Mouse (Mus musculus): ENCODE data around the gene Nfe2l3. TPM values are rescaled to one million over a fixed set of nuclear protein-coding genes. Genes with fewer than 3 reads are reported as not detected.

Nfe2l3 gene
- total RNA-seq, 2 experiments from 2014 or later = 18.3 to 19.2 TPM

- intact Hi-C loops (cut with DNase I) = no loop called here
- DNase-seq = no peak
Observed at GRCm38 (mm10) chr6:51442191-51442835, 9.8 kb downstream of the Nfe2l3 start.

- intact Hi-C loops (cut with DNase I) = no loop called here
Observed at GRCm38 (mm10) chr6:51452927-51453503, 20.5 kb downstream of the Nfe2l3 start.

DNA sequence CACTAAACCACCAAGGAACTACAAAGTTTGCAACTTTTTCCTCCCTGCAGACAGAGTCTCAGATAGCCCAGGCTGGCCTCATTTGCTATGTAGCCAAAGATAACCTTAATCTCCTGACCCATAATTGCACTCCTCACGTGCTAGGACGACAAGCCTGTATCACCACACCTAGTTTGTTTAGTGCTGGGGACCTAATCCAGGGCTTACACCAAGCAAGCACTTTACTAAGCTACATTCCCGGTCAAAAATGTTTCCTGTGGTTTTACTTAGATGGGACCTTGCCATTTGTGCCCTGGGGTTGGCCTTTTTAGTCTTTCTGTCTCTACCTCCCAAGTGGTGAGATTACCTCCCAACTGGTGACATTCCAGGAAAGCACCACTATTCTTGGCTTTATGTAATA is 22.5 kb downstream of the Nfe2l3 start:
- DNase-seq = no peak
- intact Hi-C loops (cut with DNase I) = no loop called here

More at GRCm38 (mm10) chr6:51452927-51453503, 20.5 kb downstream of the Nfe2l3 start:
- DNase-seq = no peak

GRCm38 (mm10) chr6:51456198-51456597 is 23.7 kb downstream of the Nfe2l3 start:
- intact Hi-C loops (cut with DNase I) = no loop called here

GRCm38 (mm10) chr6:51457283-51457682 is 24.8 kb downstream of the Nfe2l3 start:
- intact Hi-C loops (cut with DNase I) = no loop called here

More at GRCm38 (mm10) chr6:51456198-51456597, 23.7 kb downstream of the Nfe2l3 start:
- DNase-seq = no peak

GRCm38 (mm10) chr6:51457770-51458387 is 25.4 kb downstream of the Nfe2l3 start:
- DNase-seq = no peak
- intact Hi-C loops (cut with DNase I) = no loop called here

More at GRCm38 (mm10) chr6:51457283-51457682, 24.8 kb downstream of the Nfe2l3 start:
- DNase-seq = no peak

DNA sequence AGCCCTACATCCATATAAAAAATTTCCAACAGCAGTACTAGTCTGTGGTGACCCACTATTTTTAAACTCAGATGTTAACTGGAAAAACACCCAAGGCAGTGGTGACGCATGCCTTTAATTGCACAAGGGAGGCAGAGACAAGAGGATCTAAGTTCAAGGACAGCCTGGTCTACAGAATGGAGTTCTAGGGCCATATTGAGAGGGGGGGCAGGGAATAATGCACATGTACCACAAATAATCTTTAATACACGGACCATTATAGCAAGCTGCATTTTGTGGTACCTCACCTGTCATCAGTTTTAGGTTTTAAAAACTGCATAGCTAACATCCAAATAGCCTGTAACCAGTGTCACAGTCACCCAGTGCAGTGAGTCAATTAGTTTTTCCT is 26.4 kb downstream of the Nfe2l3 start:
- DNase-seq = no peak
- intact Hi-C loops (cut with DNase I) = no loop called here

GRCm38 (mm10) chr6:51459313-51460020 is 27.0 kb downstream of the Nfe2l3 start:
- intact Hi-C loops (cut with DNase I) = loop anchor here (10.0 kb wide), 1 partner anchor 395 kb away; no protein-coding TSS in a partner anchor
- no peak for DNase-seq

GRCm38 (mm10) chr6:51460021-51460360 is 27.5 kb downstream of the Nfe2l3 start:
- intact Hi-C loops (cut with DNase I) = loop anchor here (10.0 kb wide), 1 partner anchor 395 kb away; no protein-coding TSS in a partner anchor
- DNase-seq = no peak

- no peak for DNase-seq
Observed at GRCm38 (mm10) chr6:51460363-51460762, 27.9 kb downstream of the Nfe2l3 start.

GRCm38 (mm10) chr6:51467649-51468048 is 35.2 kb downstream of the Nfe2l3 start:
- intact Hi-C loops (cut with DNase I) = loop anchor here (5.0 to 10.0 kb wide), 2 partner anchors 85 to 387 kb away; no protein-coding TSS in a partner anchor
- DNase-seq = no peak

More at GRCm38 (mm10) chr6:51460363-51460762, 27.9 kb downstream of the Nfe2l3 start:
- intact Hi-C loops (cut with DNase I) = loop anchor here (10.0 kb wide), 1 partner anchor 394 kb away; no protein-coding TSS in a partner anchor

- intact Hi-C loops (cut with DNase I) = loop anchor here (5.0 to 10.0 kb wide), 2 partner anchors 87 to 386 kb away; no protein-coding TSS in a partner anchor
- peak; percentile 81 for DNase-seq
Observed at GRCm38 (mm10) chr6:51468891-51469561, 36.6 kb downstream of the Nfe2l3 start.

GRCm38 (mm10) chr6:51469715-51470310 is 37.3 kb downstream of the Nfe2l3 start, which contains the start of gene Hnrnpa2b1:
Hnrnpa2b1 (minus strand) TSS chr6:51469894.
- peak; percentile 98 for DNase-seq
- intact Hi-C loops (cut with DNase I) = loop anchor here (5.0 to 10.0 kb wide), 4 partner anchors 88 to 385 kb away; no protein-coding TSS in a partner anchor

DNA sequence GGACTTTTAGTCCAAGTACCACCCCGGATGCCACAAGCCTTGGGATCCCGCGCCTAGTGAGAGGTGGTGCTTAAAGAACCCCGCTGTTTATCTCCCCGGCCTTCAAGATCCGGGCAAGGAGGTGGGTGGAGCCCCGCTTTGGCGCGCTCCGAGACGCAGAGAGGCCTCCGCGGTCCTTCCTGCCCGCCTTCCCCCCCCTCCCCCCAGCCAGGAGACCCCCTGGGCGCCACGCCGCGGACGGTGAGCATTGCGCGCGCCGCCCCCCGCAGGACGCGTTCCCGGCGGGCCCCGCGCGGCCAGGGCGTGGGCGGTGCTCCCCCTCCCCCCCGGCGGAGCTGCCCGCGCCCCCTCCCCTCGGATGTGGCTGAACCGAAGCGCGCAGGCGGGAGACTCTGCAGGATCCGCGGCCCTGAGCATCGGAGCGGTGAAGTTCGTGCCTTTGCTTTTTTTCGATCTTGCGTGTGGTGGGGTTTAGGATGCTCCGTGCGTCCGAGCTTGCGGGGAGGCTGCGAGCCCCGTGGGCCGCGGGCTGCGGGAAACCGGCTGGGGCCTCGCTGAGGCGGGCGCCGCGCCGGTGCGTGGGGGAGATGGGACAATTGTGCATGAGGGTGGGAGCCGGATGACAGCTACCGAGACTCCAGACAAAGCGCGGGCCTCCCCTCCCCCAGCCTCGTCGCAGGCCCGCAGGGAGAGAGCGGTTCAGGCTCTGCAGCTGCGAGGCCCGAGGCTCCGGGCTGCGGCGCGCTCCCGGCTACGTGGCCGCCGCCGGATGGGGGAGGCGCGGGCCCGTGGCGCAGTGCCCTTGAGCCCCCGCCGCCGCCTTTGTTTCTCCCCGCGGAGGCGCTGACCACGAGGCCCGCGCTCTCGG is 38.1 kb downstream of the Nfe2l3 start, which contains the start of gene Cbx3:
Gene Cbx3, plus strand, starts transcription at position 50 of the 868 bp plus-strand sequence.
- DNase-seq = peak; percentile 92
- intact Hi-C loops (cut with DNase I) = loop anchor here (5.0 kb wide), 2 partner anchors 107 to 258 kb away; no protein-coding TSS in a partner anchor

DNA sequence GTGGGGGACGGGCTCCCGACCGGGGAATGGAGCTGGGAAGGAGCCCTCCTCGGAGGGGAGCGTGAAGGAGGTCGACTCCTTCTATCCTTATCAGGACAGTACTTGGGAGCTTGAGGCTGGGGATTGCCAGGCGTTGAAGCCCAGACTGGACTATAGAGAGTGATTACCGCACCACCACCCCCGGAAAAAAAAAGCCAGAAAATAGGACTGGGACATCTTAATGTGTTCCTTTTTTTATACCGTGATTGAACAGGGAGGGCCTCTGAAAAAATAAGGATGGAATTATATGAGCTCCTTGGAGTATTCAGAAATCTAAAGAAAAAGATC is 38.7 kb downstream of the Nfe2l3 start:
- intact Hi-C loops (cut with DNase I) = loop anchor here (5.0 kb wide), 2 partner anchors 106 to 259 kb away; no protein-coding TSS in a partner anchor
- DNase-seq = no peak

GRCm38 (mm10) chr6:51471782-51472181 is 39.3 kb downstream of the Nfe2l3 start:
- intact Hi-C loops (cut with DNase I) = loop anchor here (5.0 kb wide), 2 partner anchors 106 to 259 kb away; no protein-coding TSS in a partner anchor
- no peak for DNase-seq

DNA sequence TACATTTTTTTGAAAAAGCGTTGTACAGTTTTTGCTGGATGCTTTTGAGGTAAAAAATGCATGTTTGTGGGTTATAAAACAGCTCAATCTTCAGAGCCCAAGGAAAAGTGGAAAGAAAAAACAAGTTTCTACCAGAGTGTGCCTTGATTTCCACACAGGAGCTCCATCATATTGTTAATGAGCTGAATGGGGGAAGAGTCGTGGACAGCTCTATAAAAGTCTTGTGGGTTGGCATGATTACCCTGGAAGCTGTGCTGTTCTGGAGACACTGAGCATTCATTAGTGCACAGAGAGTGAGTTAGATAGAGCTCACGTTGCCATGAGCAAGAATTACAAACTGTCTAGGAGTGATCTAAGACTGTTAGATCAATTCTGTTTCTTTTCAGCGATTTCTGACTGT is 39.7 kb downstream of the Nfe2l3 start:
- intact Hi-C loops (cut with DNase I) = loop anchor here (5.0 kb wide), 2 partner anchors 105 to 260 kb away; no protein-coding TSS in a partner anchor
- DNase-seq = no peak

DNA sequence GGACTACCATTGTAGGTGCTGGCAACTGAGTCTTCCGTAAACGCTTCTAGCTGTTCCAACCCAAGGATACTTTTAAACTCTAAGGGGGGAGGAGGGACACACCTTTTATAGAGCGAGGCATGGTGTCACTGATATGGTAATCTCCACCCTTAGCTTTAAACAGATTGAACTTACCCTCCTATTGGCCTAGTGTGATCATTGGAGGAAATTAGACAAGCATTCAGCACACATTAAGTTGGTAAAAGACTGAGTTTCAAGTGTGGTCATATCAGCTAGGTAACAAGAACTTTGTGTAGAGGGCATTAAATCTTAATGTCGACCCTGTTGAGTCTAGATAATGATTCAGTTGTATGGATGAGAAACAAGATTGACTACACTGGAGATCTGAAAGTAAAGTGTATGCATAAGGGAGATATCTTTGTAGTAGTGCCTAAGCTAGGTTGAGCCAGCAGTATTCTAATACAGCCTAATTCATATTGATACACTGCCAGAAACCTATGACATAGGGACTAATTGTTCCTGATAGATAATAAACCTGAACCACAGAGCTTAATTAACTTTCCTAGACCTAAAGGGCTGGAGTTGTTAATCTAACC is 46.8 kb downstream of the Nfe2l3 start:
- DNase-seq = no peak
- intact Hi-C loops (cut with DNase I) = no loop called here

Measured in left cerebral cortex, postnatal 4 days (tissue).